Mouse (Mus musculus) activated CD4-positive, CD25-positive, alpha-beta regulatory T cell, adult 4 months (primary cell): ENCODE measurements around the gene Prr11. TPM values are rescaled to one million over a fixed set of nuclear protein-coding genes. Genes with fewer than 3 reads are reported as not detected.

Source experiments
- ATAC-seq: one replicate; pipeline ENCODE4 v1.8.0; 2017
- polyA plus RNA-seq, 2 experiments: library from polyadenylated mRNA; unstranded; fragments of 100-300 nt; shearing (Covaris generic); gene quantifications; one replicate each; pipeline ENCODE4 v1.2.1; 2017

Gene Prr11
- polyA plus RNA-seq, 2 experiments from 2014 or later = 4.0 to 5.1 TPM

DNA sequence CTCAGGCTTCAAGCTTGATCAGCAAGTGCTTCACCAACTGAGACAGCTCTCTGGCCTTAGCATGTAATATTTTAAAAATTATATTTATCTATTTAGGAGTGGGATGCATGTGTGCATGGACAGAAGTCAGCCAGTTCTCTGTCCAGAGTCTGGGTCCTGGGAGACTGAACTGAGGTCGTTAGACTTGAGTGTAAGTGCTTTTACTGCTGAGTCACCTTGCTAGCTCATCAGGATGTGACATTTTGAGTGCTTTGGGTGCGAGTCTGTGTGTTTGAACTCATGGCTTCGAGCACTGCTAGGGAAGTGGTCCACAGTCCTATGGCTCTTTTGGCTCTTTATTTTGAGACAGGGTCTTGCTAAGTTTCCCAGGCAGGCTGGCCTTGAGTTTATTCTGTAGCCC, 65.5 kb downstream of the Prr11 start:
- ATAC-seq = no peak

GRCm38 (mm10) chr11:87039307-87039963, 69.1 kb downstream of the Prr11 start:
- ATAC-seq = no peak

Other genes starting within 250 kb of the Prr11 start
- 1 to 10 TPM; 5.0 to 8.5 TPM for gene Ypel2, start 115.0 kb downstream of the Prr11 start, polyA plus RNA-seq
- gene Gdpd1, start 34.6 kb downstream of the Prr11 start, polyA plus RNA-seq = under 1 TPM in 1 of 2 experiments, not detected in 1; 0.24 TPM
- 1 to 10 TPM; 5.8 TPM for gene Smg8, start 21.9 kb downstream of the Prr11 start, polyA plus RNA-seq
- 10 to 100 TPM; 19.5 to 22.0 TPM for gene Ska2, start 526 bp upstream of the Prr11 start, polyA plus RNA-seq
- 1 to 10 TPM; 5.8 to 8.8 TPM for gene Trim37, start 18.4 kb upstream of the Prr11 start, polyA plus RNA-seq